Mouse (Mus musculus): ENCODE measurements around the gene Olfr774. TPM values are rescaled to one million over a fixed set of nuclear protein-coding genes. Genes with fewer than 3 reads are reported as not detected.

Gene Olfr774
- polyA plus RNA-seq (2012; rRNA removed) = not detected in 2 replicates

GRCm38 (mm10) chr10:129235904-129236303 is at the start of gene Olfr774:
TSS of gene Olfr774 (plus strand) at chr10:129236204.

GRCm38 (mm10) chr10:129187319-129187718 is 48.7 kb upstream of the Olfr774 start, which contains the start of gene Olfr773:
TSS of gene Olfr773 (minus strand) at chr10:129187419.

GRCm38 (mm10) chr10:129248112-129248511 is 12.1 kb downstream of the Olfr774 start, which contains the start of gene Olfr775:
TSS of gene Olfr775 (plus strand) at chr10:129248412.

GRCm38 (mm10) chr10:129258827-129259226 is 22.8 kb downstream of the Olfr774 start, which contains the start of gene Olfr776:
TSS of gene Olfr776 (plus strand) at chr10:129259127.

GRCm38 (mm10) chr10:129271081-129271535 is 35.1 kb downstream of the Olfr774 start, which contains the start of gene Olfr777:
TSS of gene Olfr777 (minus strand) at chr10:129271485.

Other genes starting within 250 kb of the Olfr774 start
- gene Olfr9, start 246.8 kb upstream of the Olfr774 start, polyA plus RNA-seq (2012; rRNA removed) = not detected in 2 replicates
- gene Olfr763, start 225.4 kb upstream of the Olfr774 start, polyA plus RNA-seq (2012; rRNA removed) = not detected in 2 replicates
- gene Olfr764-ps1, start 196.3 kb upstream of the Olfr774 start, polyA plus RNA-seq (2012; rRNA removed) = not detected in 2 replicates
- gene Olfr765, start 186.2 kb upstream of the Olfr774 start, polyA plus RNA-seq (2012; rRNA removed) = not detected in 2 replicates
- gene Olfr766-ps1, start 167.2 kb upstream of the Olfr774 start, polyA plus RNA-seq (2012; rRNA removed) = not detected in 2 replicates
- not detected in 2 replicates for gene Olfr767, start 153.3 kb upstream of the Olfr774 start, polyA plus RNA-seq (2012; rRNA removed)
- gene Olfr768, start 136.8 kb upstream of the Olfr774 start, polyA plus RNA-seq (2012; rRNA removed) = not detected in 2 replicates
- gene Olfr769, start 118.3 kb upstream of the Olfr774 start, polyA plus RNA-seq (2012; rRNA removed) = not detected in 2 replicates
- gene Olfr770, start 97.2 kb upstream of the Olfr774 start, polyA plus RNA-seq (2012; rRNA removed) = not detected in 2 replicates
- not detected in 2 replicates for gene Olfr771, start 71.5 kb upstream of the Olfr774 start, polyA plus RNA-seq (2012; rRNA removed)
- gene Olfr772, start 58.3 kb upstream of the Olfr774 start, polyA plus RNA-seq (2012; rRNA removed) = not detected in 2 replicates
- not detected in 2 replicates for gene Olfr773, start 48.8 kb upstream of the Olfr774 start, polyA plus RNA-seq (2012; rRNA removed)
- gene Olfr775, start 12.2 kb downstream of the Olfr774 start, polyA plus RNA-seq (2012; rRNA removed) = not detected in 2 replicates
- not detected in 2 replicates for gene Olfr776, start 22.9 kb downstream of the Olfr774 start, polyA plus RNA-seq (2012; rRNA removed)
- not detected in 2 replicates for gene Olfr777, start 35.3 kb downstream of the Olfr774 start, polyA plus RNA-seq (2012; rRNA removed)
- not detected in 2 replicates for gene Olfr780, start 81.9 kb downstream of the Olfr774 start, polyA plus RNA-seq (2012; rRNA removed)
- not detected in 2 replicates for gene Olfr781, start 92.7 kb downstream of the Olfr774 start, polyA plus RNA-seq (2012; rRNA removed)
- not detected in 2 replicates for gene Olfr782, start 112.6 kb downstream of the Olfr774 start, polyA plus RNA-seq (2012; rRNA removed)
- 0.03 TPM in 1 of 2 replicates, not detected in the other for gene Olfr784, start 147.9 kb downstream of the Olfr774 start, polyA plus RNA-seq (2012; rRNA removed)
- gene Olfr785, start 169.2 kb downstream of the Olfr774 start, polyA plus RNA-seq (2012; rRNA removed) = not detected in 2 replicates
- gene Olfr786, start 191.1 kb downstream of the Olfr774 start, polyA plus RNA-seq (2012; rRNA removed) = not detected in 2 replicates
- not detected in 2 replicates for gene Olfr787, start 225.7 kb downstream of the Olfr774 start, polyA plus RNA-seq (2012; rRNA removed)
- not detected in 2 replicates for gene Olfr788, start 234.8 kb downstream of the Olfr774 start, polyA plus RNA-seq (2012; rRNA removed)
- gene Olfr789, start 248.5 kb downstream of the Olfr774 start, polyA plus RNA-seq (2012; rRNA removed) = not detected in 2 replicates

Measured in stomach, adult 2 months (tissue).